Mouse (Mus musculus): ENCODE results near the gene BC025920.

- TF ChIP-seq CTCF (IDR thresholded peaks at IDR 0.05; ENCODE audit: extremely low read depth, insufficient read depth, low read length) (no peak), POLR2A (IDR thresholded peaks at IDR 0.05; ENCODE audit: extremely low read depth, insufficient read depth, low read length) (no peak)
Measured at GRCm38 (mm10) chr10:81638101-81638500, 32.0 kb downstream of the BC025920 start.

Measured in cortical plate, adult 2 months (tissue).